Mouse (Mus musculus) MN1 (cell line): ENCODE results near the gene Dchs1.

Source experiments
- DNase-seq: peaks from one replicate; pipeline ENCODE4 v3.0.0-alpha.2; 2016; ENCODE audit warnings: low spot score

Dchs1 gene

DNA sequence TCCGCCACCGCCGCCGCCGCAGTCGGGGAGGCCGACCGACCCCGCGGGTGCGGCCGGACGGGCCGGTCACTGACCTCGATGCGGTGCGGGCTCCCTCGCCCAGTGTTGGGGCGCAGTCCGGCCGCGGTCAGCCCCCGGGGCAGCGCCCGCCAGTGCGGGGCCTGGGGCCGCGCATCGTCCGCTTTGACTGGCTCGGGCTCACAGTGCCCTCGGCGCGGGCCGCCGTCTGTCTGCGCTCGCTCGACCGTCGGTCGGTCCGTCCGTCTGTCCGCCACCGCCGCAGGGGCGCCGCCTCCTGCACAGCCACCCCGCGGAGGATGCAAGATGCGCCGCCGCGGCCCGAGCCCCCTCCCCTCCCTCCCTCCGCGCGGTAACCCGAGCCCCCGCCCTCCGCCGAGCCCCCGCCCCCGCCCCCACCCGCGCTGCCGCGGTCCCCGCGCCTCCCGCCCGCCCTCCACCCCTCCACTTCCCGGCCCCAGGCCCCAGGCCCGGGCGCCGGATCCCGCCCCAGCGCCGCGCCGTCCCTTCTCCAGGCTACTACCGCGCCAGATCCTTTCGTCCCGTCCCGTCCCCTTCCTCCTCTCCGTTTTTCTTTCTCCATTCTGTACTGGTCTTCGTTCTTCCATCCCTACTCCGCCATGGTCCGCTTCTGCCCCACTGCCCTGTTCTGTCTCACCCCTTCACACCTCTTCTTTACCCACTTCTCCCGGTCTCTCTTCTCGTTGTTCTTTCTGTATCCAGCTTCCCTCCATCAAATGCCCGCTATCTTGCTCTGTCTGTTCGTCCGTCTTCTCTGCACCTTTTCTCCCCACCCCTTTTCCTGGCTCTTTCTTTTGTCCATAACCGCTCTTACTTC lies at the start of gene Dchs1:
Dchs1 (minus strand) TSS at position 370 of the 856 bp plus-strand sequence.
- peak; percentile 47 for DNase-seq

GRCm38 (mm10) chr7:105824281-105824680 lies 36.8 kb upstream of the Dchs1 start:
- DNase-seq: no peak

DNA sequence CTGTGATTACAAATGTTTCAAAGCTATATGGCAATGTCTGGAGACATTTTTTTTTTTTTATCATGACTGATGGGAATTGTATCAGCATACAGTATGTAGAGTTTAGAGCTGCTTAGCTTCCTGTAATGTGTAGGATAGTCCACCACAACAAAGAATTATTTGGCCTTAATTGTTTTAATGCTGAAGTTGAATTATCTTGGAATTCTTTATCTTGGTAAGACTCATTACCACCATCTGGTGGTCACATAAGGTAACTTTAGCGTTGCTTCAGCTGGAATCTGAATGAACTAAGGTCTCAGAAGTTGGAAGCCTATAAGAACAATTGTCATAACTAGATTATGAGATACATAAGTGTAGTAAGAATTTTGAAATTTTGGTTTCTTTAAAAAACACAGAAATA lies 31.0 kb upstream of the Dchs1 start:
- peak; percentile 55 for DNase-seq

DNA sequence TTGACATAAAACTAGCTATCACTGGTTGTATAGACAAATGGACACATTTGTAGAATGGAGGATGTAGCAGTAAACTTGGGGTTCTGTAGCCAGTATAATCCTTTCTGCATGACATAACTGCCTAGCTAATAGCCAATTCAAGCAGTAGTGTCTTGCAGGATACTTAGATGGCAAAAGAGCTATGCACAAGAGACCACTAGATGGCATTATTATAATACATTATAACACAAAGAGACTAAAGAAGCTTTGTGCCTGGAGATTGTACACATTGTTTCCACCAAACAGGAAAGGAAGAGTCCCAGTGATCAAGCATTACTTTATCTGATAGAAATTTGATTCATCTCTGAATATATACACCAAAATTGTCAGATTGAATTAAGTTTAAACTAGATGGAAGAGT lies 29.3 kb upstream of the Dchs1 start:
- peak; percentile 42 for DNase-seq

DNA sequence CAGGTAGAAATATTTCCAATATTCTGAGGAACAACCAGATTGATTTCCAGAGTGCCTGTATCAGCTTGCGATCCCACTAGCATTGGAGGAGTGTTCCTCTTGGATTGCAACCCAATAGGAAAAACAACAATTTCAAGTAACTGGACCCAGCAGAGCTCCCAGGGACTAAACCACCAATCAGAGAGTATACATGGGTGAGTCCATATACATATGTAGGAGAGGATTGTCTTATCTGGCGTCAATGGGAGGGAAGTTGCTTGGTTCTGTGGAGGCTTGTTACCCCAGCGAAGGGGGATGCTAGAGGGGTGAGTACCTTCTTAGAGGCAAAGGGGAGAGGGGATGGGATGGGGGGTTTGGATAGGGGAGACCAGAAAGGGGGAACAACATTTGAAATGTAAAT lies 25.9 kb upstream of the Dchs1 start:
- no peak for DNase-seq

DNA sequence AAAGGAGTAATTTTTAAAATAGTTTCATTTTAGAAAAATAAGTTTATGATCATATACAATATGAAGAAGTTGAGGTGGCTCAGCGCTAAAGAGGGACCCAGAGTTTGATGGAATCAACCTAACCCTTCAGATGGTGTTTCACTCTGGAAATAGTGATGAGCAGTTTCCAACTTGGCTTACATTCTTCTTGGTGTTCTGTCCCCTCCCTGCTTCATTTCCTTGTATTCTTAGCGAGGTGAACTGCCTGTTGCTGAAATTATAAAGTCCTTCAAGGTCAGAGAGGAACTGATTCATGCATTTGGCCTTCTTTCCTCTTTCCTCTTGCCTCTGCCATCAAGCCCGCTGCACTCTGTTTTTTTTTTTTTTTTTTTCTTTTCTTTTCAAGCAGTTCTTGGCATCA lies 25.1 kb upstream of the Dchs1 start:
- no peak for DNase-seq

GRCm38 (mm10) chr7:105811516-105811915 lies 24.1 kb upstream of the Dchs1 start:
- DNase-seq: no peak

- peak; percentile 99 for DNase-seq
Observed at GRCm38 (mm10) chr7:105810877-105811489, 23.5 kb upstream of the Dchs1 start, which contains the start of gene Mrpl17. Gene Mrpl17, minus strand, starts transcription at chr7:105811099.

DNA sequence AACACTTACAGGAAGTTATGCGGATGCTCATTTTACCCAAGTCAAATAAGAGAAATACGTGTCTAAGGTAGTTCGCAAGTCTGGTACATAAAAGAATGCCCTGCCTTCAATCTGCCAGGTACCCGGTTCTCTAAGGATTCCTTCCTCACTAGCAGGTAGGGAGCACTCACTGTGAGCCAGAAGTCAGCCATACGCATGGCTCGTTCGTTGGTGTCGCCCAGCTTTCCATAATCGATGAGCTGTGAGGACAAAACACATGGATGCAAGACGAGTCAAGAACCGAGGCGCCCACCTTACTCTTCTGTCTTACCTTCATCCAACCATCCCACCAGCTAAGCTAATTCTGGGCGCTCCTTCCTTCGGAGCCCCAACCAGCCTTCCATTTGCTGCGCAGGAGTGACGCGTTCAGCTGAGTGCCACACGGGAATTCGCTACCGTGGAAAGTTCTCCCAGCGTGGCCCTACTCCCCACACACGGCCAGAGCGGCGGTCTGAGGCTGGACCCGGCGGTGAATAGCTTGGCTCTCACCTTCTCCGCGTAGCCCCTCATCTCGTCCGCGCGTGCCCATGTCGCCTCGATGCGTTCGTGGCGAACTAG lies 22.9 kb upstream of the Dchs1 start:
- no peak for DNase-seq

GRCm38 (mm10) chr7:105809836-105810235 lies 22.4 kb upstream of the Dchs1 start:
- DNase-seq: no peak

DNA sequence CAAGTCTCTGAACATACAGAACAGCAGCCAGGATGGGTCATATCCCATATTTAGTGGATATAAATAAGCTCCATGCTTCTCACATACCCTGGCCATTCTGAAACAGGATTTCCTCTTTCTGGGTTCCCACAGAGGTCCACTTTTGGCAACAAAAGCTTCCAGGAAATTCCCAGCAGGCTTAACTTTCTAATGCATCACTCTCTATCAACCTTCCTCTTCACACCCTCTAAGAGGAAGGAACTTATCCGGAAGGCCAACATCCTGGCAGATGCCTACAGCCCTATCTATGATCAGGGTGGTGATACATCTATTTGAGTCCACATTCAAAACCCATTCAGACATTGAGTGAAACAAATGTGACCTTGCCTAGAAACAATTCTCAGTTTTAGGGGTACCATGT lies 20.9 kb upstream of the Dchs1 start:
- DNase-seq: no peak

DNA sequence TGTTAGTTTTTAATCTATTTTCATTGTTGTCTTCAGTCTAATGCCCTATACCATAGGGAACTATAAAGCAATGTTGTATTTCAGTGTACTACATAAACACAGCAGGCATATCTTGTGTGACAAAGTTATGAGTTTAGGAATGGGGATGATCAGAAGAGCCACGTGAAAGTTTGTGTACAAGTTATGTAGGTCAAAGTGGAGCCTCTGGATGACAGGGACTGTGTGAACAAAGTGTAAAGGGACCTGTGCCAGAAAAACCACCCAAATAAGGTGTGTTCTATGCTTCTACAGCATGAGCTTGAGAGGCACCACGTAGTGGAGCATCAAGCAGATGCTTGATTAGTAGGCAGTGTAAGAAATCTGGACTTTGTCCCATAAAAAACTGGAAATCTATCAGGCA lies 19.3 kb upstream of the Dchs1 start:
- no peak for DNase-seq

GRCm38 (mm10) chr7:105806125-105806524 lies 18.7 kb upstream of the Dchs1 start:
- no peak for DNase-seq

DNA sequence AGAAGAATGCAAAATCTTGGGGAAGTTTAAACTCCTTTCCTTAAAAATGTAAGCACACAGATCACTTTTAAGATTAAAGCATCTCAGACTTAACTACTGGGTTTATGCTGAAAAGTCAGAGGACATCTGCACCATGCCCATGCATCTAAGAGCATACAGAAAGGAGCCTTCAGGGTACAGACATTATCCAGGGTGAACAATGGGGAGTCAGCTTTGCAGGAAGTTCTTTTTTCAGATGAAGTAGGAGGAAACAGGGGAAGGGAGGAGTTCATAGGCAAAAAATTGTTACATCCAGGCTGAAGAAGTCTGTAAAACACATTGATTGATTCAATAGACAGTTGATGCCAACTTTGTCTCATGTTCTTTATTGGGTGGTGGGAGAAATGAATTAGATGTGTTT lies 16.0 kb upstream of the Dchs1 start:
- no peak for DNase-seq

DNA sequence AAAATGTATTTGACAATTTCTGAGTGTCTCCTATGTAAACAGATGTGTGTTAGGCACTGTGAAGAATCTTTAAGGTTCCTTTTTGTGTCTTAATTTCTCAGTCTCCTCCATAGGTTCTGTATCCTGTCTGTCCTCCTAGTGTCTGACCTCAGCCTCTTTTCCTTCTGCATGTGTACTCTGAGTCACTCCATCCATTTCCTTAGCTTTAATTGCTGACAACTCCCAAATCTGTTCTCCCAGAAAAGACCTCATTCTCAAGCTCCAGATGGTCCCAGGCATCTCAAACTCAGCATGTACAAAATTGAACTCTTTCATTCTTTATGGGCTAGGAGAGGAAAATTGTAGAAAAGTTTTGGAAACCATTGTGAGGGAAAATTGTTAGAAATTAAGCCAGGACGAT lies 15.3 kb upstream of the Dchs1 start:
- DNase-seq: no peak

DNA sequence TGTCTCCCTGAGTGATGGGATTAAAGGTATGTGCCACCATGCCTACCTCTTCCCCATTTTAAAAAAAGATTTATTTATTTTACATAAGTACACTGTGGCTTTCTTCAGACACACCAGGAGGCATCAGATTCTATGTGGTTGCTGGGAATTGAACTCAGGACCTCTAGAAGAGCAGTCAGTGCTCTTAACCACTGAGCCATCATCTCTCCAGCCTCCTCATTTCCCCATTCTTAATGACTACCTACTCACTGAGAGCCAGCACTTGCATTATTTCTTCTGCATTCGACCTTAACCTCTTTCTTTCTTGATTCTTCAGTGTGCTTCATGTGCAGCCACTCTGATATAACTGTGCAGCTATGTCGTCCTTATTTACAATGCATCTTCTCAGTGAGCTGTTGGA lies 14.9 kb upstream of the Dchs1 start:
- DNase-seq: no peak

GRCm38 (mm10) chr7:105796972-105797371 lies 9.5 kb upstream of the Dchs1 start:
- no peak for DNase-seq

DNA sequence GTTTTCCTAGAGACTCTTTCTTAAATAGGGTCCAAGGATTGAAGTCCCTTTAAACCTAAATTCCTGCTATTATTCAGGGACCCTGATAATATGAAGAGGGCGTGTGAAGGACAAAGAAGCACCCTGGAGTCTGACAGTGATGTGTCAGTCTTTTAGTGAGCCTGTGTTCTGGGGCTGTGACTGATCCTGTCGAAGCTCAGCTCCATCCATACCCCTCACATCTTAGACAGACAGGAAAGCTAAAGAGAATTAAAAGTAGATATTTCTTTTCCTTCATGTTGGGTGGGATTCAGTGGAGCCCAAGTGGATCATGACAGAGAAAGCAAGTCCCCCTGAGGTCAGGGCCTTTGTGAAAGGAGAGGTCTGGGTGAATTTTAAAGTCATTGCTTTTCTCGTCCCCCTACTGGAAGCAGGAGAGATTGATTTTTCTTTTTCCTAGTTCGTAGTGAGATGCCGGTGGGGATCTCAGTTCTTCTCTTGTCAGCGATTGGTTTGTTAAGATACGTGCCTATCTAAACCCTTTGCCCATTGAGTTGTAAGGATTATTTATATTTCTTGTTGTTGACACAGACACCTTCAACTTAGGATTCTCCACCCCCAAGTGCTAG lies 8.4 kb upstream of the Dchs1 start:
- DNase-seq: no peak

- DNase-seq: no peak
Observed at GRCm38 (mm10) chr7:105793701-105794100, 6.2 kb upstream of the Dchs1 start.

DNA sequence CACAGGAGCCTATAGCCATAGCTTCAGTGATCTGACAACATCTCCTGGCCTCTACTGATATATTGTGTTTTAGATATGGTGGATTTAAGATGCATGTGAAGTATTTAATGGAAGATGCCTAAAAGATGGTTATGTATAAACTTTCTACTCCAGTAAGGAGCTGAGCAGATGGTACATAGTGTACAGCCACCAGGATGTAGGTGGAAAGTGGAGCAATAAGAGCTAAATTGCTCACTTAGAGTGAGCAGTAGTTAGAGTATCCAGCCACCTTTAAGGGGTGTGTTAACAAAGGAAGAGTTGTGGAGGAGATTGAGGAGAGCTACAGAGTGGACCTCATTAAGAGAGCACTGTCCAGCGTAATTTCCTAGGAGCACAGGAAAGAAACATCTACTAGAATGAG lies 3.7 kb upstream of the Dchs1 start:
- DNase-seq: no peak

DNA sequence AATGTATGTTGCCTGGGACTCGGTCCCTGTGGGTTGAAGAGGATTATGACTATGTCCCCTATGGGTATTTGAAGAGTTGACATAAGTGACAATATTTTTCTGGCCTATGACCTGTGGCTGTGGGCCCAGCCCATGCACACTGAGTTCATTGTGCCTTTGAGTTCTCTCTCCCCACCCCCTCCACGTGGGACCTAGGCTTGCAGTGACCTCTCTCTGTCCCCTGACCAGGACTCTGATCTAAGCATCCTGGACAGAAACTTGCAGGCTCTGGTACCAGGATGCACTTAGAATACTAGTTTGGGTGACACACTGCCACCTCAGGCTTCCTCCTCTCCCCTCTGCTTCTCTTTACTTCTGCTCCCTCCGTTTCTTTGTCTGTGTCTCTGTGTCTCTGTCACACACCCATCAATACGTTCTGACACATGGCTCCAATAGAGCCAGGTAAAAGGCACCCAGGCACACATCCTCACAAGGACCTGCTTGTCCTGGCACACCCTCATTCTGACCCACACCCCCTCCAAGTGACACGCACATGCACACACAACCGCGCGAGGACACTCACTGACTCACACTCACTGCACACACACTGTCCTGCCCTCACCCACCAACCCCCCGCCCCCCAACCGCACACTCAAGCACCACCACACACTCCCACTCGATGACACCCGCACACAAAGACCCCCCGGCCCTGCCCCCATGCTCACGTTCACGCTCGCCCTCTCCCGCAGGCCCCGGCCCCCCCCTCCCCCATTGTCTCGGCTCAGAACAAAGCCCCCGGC lies 759 bp downstream of the Dchs1 start:
- DNase-seq: peak; percentile 21

DNA sequence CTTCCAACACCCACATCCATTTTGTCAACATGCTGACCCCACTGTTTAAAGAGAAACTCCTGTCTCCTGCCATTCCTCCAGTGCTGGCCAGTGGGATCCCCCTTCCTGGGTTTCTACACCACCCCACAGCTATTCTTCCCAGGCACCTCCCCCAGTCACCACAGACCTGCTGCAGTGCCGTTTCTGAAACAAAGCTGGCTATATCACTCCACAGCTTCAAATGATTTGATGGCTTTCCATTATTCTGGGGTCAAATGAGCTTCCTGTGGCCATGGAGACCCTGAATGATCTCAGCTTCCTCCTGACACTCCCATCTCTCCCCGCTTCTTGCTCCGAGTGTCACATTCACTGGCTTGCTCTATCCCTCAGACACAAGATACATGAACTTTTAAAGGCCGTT lies 2.9 kb downstream of the Dchs1 start:
- DNase-seq: no peak
